Mouse (Mus musculus) 3134 (cell line): ENCODE data around the gene Mapkapk3.
"Not testable (repeated sequence)": the region's sequence is repeated elsewhere in the genome, so short reads cannot be mapped to it uniquely, and the experiment has no call there.

ENCODE experiments used
- DNase-seq: peaks from one replicate; pipeline ENCODE4 v3.0.0-alpha.2; 2011; ENCODE audit warnings: low spot score; ENCODE audit not compliant: insufficient read length; ENCODE audit errors: extremely low read depth

The Mapkapk3 gene

DNA sequence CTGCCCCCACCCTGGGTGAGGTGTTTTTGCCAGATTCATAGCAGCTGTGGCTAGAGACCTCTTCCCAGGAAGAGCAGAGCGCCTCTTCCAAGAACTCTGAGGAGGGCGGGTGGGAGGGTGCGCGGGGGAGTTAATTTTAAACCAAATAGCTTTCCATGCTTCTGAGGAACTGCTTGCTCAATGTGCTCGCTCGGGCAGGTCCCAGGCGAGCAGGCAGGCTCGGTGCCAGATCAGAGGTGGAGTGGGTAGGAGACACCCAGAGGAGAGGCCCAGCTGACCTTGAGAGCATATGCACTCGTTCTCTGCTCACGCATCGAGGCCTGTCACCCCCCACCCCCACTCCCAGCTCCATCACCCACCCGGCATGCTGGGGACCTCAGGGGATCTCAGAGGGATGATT is 18.2 kb upstream of the Mapkapk3 start:
- DNase-seq = no peak

GRCm38 (mm10) chr9:107307099-107307872 is 17.6 kb upstream of the Mapkapk3 start:
- DNase-seq = no peak

GRCm38 (mm10) chr9:107306673-107307072 is 17.0 kb upstream of the Mapkapk3 start:
- not testable (repeated sequence) for DNase-seq

- DNase-seq = no peak
Observed at GRCm38 (mm10) chr9:107305601-107306542, 16.2 kb upstream of the Mapkapk3 start.

DNA sequence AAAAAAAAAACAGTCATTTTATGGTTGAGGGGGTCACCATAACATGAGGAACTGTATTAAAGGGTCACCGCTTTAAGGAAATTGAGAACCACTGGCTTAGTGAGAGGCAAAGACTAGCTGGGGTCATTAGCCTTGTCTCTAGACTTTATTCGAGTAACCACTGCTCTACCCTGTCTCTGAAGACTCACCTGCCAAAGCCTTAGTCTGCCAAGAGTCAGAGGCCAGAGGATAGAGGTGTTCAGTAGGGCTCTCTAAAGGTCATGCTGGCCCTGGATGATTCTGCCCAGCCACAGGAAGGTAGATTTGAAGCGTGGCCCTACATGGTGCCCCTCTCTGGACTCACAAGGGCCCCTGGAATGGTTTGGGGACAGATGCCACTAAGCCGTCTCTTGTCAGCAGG is 15.3 kb upstream of the Mapkapk3 start:
- no peak for DNase-seq

DNA sequence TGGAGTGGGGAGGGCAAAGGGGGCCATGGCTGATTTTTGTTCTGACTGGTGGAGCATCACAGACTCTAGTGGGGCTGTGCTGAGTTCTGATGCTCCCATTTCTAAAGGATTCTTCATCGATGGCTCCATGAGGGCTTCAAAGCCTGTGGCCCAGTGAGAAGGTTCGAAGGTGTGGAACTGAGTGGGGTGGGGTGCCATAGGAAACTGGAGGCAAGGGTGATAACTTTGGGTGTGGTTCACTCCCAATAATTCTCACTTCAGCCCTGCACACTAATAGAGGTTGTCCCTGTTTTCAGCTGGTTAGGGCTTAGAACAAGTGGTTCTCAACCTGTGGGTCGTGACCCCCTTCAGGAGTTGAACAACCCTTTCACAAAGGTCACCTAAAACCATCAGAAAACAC is 14.7 kb upstream of the Mapkapk3 start:
- DNase-seq = no peak

- no peak for DNase-seq
Observed at GRCm38 (mm10) chr9:107303900-107304299, 14.2 kb upstream of the Mapkapk3 start.

DNA sequence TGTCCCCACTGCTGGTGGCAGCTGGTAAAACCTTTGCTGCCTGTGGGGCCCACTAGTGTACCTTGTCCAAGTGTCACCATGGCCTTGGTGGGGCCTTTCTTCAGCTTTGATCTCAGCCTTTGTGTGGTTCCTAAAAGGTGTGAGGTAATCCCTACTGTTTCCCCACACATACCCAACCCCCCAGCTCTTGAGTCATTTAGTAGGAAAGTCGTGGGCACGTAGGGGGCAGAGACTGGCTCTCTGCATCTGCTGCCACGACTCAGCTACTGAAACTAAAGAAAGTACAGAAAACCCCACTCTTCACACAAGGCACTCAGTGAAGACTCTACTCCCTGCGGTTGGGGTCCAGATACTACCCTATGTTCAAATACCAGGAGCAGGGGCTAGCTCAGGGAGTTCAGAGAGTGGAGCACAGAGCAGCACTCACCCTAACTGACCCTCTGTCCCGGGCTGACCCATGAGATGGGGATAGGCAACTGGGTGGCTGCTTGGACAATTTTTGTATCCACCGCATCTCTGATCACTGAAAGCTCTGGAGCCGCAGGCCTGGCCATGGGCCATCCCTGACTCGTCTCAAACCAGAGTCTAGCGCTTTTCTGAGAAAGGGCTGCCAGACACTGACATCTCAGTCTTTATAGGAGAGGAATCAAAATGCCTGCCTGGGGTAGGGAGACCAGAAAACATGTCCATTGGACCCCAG is 13.6 kb upstream of the Mapkapk3 start:
- DNase-seq = no peak

DNA sequence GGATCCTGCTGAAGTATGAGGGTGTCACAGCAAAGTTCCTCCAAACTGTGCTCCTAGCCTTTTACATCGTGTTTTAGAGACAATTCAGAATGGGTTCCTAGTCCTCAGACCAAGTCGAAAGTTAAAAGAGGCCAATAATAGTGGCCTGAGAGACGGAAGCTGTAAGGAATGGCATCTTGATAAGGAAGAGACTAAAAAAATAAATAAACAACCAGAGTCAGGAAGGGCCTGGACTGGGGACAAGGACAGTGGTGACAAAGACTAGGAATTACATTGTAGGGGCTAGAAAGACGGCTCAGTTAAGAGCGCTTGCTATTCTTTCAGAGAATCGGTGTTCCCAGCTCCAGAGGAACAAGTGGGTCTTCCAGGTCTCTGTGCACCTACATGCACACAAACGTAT is 12.9 kb upstream of the Mapkapk3 start:
- no peak for DNase-seq

DNA sequence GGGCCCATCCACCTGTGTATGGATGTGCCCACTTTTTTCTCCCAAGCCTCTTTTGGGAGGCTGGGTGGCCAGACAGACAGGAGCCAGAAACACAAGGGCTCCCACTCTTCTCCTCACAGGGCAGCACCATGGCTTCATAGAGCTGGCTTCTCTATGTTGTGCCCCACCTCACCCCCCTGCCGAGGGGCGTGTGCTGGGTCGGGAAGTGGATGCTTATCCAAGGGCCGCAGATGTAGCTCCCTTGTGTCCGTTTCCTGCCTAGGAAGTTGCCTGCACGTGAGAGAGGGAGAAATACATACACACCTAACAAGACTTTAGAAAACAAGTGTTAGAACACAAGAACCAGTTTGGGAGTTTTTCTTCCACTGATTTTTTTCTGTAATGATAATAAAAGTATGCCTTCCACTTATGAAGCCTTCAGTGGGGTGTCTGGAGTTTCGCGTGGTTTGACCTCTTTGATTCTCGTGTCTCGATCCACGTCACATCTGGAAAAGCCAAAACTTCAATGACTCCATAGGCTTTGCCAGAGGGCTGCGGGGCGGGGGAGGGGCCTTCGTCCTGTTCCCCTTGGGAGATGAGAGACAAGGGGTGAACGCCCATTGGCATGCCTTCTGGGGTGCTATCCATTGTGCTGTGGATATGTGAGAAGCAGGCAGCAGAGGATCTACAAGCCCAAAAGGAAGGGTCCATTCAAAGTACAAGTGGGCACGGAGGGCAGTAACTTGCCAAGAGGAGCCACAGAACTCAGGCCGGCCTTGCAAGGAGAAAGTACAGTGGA is 12.1 kb upstream of the Mapkapk3 start:
- DNase-seq = no peak

DNA sequence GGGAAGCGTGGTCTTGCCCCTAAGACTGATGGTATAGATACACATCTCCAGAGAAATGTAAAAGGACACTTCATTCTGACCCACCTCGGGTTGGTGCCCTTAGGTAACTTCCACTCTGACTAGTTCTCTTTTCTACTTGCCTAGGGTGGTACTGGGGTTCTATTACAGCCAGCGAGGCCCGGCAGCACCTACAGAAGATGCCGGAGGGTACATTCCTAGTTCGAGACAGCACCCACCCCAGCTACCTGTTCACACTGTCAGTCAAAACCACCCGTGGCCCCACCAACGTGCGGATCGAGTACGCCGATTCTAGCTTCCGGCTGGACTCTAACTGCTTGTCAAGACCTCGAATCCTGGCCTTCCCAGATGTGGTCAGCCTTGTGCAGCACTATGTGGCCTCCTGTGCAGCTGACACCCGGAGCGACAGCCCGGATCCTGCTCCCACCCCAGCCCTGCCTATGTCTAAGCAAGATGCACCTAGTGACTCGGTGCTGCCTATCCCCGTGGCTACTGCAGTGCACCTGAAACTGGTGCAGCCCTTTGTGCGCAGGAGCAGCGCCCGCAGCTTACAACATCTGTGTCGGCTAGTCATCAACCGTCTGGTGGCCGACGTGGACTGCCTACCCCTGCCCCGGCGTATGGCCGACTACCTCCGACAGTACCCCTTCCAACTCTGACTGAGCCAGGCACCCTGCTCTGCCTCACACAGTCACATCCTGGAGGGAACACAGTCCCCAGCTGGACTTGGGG is 10.7 kb upstream of the Mapkapk3 start:
- no peak for DNase-seq

- DNase-seq = no peak
Observed at GRCm38 (mm10) chr9:107299783-107300182, 10.1 kb upstream of the Mapkapk3 start.

DNA sequence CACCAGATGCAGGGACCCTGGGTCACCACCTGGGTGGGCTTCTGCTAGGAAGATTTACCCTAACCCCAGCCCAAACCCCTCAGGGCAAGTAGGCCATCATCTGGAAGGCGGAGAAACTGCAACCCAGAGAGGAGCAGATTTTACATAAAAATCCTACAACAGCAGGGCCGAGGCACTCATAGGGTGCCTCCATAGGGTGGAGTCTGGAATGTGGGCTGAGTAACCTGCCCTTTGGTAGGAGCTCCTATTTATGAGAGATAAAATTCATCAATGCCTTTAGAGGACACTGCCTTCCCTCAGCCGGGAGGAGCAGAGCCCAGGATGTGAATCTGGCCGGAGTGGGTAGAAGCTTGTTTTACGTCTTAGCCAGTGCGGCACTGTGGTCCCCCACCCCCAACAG is 9.2 kb upstream of the Mapkapk3 start:
- no peak for DNase-seq

DNA sequence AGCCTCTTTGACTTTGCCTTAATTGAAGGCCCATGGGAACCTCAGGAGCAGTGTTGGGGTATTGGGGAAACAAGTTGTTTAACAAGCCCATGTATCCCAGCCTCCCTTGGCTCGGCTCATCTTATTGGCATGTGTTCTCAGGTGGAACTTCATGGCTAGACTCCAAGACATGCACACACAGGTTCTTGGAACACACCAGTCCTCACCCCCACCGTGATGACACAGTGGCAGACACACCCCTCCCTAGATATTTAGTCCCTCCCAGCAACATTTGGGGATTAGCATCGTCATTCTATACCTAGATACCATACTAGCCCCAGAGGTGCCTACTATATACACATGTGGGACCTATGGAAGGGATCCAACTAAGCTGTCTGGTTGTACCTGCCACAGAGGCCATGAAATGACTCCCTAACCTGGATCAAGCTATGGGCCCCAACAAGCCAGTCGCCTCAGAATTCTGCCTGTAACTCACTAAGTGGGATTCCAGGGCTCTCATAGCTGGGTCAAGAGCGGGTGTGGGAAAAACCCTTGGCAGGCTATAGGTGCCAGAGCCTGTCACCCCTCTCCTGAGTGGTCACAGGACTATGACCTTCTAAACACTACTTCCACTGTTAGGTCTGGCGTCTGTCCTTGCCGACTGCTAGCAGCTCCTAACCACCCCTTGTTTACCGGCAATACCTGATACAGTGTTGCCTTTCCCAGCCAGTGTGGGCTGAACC is 8.5 kb upstream of the Mapkapk3 start:
- DNase-seq = no peak

- no peak for DNase-seq
Observed at GRCm38 (mm10) chr9:107297658-107298057, 8.0 kb upstream of the Mapkapk3 start.

GRCm38 (mm10) chr9:107297059-107297458 is 7.4 kb upstream of the Mapkapk3 start:
- DNase-seq = no peak

DNA sequence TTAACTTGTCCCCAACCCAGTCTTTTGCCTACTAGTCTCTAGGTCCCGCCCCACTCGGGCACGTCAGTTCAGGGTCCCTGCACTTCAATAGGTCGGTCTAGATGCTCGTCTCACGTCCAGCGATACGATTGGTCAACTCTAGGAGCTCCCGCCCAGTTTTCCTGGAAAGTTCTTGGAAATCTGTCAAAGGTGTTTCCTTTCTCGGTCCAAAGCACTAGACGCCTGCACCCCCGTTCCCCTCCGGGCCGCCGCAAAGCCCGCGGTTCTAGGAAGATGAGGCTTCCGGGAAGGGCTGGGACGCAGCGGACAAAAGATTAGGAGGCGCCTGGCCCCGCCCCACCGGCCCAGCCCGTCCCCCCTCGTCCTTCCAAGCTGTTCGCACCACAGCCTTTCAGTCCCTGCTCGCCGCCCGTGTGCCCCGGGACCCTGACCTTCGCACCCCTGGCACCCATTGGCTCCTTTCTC is 6.9 kb upstream of the Mapkapk3 start:
- peak; percentile 59 for DNase-seq

DNA sequence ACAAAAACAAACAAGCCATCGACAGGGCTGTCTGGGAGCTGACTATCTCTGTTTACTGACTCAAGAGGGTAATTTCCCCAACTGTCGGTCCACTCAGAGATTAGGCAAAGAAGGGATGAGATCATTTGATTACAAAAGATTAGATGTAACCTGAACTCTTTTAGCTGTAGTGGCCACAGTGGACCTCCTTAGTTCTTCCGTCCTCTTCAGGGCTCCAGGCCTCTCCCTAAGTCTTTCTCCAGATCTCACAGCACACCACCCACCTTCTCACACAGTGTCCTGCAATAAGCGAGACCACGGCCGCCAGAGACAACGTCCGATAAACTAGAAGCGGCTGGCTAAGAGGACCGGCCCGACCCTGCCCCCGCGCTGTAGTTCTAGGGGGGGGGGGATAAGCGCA is 6.4 kb upstream of the Mapkapk3 start:
- no peak for DNase-seq

GRCm38 (mm10) chr9:107296016-107296040 is 6.2 kb upstream of the Mapkapk3 start, which contains the start of gene Cish:
Cish (plus strand) TSS chr9:107296026.
- no peak for DNase-seq

GRCm38 (mm10) chr9:107295616-107296015 is 5.9 kb upstream of the Mapkapk3 start:
- no peak for DNase-seq
